Mouse (Mus musculus) erythroblast, adult 5-6 weeks (primary cell): ENCODE data around the gene Elovl6. TPM values are rescaled to one million over a fixed set of nuclear protein-coding genes. Genes with fewer than 3 reads are reported as not detected.

Source experiments
- ATAC-seq: replicated peaks from 2 replicates; pipeline ENCODE4 v1.8.0; 2016; ENCODE audit warnings: moderate number of reproducible peaks, mild to moderate bottlenecking, moderate TSS enrichment, inconsistent platforms; ENCODE audit not compliant: poor library complexity, low FRiP score, severe bottlenecking
- total RNA-seq, 2 experiments: library from RNA; stranded (forward) in 1 of 2; stranded (reverse) in 1 of 2; fragments of 150-400 nt in 1 of 2; fragments of 200-764, 138-1000 nt in 1 of 2; gene quantifications; 2 replicates each; pipeline versions ENCODE4 v1.2.3 to v1.2.4; 2015 to 2017; ENCODE audit warnings: low replicate concordance in 2 of 2

Gene Elovl6
- total RNA-seq, 2 experiments from 2014 or later = 1.6 to 3.7 TPM

DNA sequence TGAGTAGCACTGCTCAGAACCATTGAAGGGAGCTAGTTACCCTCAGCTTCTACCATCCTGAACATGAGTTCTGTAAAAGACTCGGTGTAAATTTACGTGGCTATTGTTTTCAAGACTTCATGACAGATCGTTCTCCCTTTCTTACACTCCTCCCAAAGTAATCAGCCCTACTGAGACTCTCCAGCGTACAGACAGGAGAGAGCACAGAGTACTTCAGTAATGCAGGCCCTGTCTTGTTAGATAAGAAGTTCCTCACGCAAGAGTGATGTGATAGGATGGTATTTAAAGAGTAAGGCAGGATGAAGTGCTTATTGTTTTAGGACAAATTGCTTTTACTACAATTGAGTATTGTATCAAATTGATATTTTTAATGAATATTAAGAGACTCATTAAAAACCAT lies 99.7 kb downstream of the Elovl6 start:
- no peak for ATAC-seq

DNA sequence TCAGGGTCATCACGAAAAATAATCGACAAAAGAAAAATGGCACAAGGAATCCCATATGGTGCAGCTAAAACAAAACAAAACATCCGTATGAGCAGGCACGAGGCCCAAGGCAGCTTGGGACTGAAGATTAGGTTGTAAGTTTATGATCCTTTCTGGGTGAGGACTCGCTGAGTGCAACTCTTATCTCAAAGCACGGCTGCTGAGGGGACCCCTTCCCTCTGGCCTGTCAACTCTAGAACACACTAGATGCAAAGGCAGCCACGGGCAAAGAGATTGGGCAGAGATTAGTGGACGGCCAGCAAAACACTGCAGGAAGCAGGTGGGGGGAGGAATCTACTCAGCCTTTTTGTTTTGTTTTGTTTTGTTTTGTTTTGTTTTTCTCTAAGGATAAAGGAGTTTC lies 101.4 kb downstream of the Elovl6 start:
- ATAC-seq = no peak

DNA sequence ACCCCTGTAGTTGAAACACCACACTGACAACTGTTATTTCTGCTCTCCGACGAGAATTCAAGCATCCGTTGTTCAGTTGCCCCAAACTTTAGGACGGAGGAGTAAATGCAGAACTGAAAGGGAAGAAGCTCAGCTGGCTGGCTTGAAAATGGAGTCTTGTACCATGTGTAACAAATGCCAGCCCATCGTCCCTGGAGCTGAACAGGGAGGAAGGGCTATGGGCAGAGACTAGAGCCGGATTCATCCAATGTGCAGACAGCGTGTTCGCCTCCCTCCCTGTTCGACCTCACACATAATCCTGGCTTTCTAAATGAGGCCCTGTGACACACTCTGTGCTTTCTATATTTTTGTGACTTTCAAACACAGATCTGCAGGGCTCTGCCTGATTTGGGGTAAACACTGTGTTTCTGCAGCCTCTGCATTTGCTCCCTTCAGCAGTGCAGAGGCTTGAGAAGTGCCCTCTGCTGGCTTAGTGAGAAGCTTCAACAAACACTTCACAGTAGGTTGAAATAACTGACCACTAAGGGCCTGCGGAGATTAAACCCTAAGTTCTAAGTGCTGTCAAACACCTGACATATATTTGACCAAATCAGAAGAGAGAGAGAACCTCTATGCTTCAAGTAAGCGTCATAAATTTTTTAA lies 102.2 kb downstream of the Elovl6 start:
- ATAC-seq = no peak

DNA sequence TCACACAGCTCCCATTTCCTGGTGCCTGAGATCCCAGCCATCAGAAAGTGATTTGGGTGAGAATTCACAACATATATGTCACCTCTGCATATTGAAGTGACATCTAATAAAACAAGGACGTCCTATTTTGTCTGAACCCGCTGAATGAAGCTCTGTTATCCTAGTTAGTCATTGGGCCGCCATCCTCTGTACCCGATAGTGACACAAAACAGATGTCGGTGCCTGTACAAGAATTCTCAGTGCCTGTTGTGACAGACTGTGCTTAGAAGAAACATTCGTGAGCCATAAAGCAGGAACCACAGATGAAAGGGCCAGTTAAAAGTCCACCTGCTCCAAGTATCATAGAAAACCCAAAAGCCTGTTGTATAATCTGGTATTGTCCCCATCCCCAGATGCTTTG lies 105.3 kb downstream of the Elovl6 start:
- ATAC-seq = no peak

DNA sequence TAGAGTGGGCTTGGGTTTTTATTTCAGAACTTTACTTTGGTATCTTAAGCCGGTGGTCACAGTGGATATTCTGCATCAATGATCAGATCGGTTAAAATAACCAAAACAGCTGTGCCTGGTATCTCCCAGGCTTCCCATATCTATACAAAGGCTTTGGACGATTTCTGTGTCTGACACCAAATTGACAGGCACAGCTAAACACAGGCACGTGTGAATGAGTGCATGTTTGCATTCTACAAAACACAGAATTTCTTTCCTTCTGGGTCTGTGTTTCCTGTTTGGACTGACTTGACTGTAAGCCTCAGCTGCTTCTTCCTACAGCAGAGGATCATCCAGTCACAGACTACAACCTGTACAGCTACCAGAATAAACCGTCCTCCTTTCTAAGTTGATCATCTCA lies 107.5 kb downstream of the Elovl6 start:
- ATAC-seq = no peak

DNA sequence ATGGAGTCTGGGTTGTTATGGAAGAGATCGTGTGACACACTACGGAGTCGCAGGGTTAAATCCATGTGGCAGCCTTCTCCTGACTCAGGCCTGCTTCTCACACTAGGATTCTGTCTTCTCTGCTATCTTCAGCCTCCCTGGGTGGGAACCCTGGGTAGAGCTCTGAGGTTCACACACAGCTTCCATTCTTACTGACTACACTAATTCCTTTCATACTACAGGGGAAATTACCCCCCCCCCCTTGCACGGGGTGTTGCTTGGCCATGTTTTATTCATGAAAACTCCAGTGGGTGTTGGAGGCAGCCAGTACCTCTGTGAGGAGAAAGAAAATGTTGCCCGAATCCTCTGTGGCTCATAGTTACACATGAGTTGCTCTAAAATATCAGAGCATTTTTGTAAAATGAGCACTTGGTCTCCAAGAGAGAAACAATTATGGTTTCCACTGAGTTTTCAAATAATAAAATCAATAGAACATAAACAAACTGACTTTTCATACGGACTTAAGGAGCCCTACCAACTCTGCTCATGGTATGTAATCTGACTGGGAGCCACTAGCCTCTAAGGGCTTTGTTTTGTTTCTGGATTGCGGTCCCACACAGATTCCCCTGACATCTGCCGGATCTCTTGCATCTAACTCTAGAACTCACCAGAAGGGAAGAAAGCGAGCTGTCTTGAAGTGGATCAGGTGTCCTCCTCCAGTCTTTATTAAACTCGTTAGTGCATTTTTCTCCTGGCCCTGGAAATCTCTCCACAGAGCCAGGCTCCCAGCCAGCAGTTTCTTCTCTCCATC lies 108.3 kb downstream of the Elovl6 start:
- ATAC-seq = no peak

DNA sequence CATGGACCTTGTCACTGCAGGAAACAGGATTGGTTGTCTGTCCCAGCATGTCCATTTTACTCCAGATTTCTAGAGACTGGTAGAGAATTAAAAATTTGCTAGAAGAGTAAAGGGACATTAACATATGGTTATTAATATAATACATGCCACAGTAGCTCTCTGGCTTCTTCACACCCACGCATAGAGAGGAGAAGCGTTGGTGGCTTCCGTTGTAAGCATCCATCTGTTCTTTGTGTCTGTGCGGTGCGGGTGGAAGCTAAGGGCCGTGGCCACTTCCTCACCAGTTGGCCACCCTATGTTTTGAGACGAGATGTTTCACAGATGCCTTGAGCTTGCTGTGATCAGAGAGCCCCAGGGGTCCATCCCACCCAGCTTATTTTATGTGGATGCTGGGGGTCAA lies 109.5 kb downstream of the Elovl6 start:
- ATAC-seq = no peak

DNA sequence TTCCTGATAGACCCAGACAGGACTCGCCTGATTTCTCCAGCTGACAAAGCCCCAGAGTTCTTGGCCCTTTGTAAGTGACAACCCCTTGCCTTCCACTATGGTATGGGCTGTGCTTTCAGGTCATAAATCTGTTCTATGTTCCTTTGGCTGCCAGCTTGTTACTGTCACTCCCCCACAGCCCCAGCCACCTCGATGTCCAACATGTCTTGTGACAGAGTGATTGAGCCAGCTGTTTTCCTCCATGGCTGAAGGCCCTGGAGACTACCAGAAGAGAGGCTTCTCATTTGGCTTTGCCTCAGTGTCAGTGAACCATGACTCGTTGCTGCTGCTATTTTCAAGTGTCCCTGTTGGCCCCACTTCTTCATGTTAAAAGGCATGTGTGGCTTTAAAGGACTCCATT lies 113.3 kb downstream of the Elovl6 start:
- ATAC-seq = no peak

DNA sequence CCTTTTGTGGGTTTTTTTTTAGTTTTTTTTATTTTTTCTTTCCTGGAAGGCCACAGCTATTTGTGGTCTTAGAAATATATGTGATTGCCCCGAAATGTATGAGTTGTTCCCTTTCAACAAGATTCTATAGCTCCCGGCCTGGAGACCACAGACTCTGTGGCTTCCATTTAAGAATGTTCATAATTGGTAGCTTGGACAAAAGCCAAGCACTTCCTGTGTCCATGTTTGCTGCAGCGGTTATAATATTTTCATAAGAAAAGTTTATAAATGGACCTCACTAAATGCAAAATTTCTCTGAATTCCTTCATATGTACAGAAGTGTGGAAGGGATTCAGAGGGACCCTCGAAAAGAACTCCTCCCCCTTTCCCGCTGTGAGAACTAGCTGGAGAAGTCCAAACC lies 114.6 kb downstream of the Elovl6 start:
- no peak for ATAC-seq

DNA sequence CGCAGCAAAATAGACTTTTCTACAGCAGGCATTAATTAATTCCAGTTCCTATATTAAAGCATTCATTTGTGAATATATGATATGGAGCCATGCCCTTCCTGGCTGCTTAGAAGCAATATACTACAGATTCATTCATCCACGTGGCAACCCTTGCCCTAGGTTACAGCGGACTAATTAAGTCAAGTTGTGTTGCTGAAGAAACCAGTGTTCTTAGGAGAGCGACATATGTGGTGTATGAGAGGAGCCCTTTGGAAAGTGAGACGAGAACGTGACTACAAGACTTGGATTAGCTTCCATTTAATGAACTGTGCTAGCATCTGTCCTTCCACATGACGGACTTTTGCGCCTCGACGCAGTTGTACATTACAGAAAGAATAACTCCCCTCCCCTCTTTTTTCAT lies 115.2 kb downstream of the Elovl6 start:
- no peak for ATAC-seq

DNA sequence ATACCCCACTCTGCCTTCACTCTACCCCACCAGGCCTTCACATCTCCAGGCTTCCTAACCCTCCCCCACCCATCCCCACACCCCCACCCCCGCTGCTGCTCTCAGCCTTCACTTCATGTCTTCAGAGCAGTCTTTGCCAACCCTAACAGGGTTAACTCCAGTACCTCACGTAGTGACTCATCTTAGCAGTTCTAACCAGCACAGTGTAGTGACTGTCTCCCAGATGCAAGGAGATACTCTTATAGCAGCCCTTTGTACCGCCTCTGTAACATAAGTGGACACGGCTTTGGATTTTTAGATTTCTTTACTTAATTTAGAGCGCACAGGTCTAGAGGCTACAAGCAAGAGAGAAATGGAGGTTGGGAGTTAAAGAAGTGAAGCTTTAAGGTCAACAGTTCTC lies 116.4 kb downstream of the Elovl6 start:
- ATAC-seq = no peak

DNA sequence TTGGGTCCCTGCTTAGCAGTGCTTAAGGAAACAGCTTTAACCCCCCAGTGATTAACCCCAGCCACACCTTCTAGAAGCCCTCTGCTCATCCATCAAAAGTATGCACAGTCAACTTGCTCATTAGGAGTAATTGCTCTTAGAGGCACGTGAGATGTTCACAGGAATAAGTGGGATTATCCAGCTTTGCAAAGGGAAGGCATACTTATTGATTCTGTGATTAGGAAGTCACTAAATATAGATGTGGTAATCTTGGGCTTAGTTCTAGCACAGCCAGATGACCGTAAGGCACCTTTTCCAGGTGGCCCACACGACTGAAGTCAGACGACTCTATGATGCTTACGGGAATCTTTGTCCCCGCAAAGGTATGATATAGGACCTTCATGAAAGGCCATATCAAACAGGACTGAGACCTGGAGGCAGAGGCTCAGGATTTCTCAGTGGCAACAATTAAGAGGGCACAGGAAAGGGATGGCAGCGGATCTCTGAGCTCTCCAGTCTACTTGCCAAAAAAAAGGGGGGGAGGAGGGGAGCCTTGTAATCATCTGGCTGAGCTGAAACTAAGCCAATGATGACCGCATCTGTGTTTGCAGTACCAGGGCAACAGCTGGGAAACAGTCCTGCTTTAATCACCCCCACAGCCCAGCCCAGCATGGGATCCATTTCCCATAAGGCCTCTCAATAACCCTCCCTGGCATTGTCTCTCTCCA lies 117.6 kb downstream of the Elovl6 start:
- no peak for ATAC-seq

DNA sequence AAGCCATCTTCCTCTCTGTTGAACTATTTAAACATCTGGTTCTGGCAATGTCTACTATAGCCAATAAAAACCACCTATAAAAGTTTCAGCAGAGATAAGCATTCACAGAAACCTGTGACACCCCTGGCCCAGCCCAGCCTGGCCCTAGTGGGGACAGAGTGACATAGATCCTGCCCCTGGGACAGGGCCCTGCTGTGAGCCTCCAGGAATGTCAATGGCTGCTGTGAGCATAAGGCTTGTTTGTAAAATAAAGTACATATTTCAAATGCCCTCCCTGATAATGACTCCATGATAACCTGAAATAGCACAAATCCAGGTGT lies 118.1 kb downstream of the Elovl6 start:
- ATAC-seq = no peak

DNA sequence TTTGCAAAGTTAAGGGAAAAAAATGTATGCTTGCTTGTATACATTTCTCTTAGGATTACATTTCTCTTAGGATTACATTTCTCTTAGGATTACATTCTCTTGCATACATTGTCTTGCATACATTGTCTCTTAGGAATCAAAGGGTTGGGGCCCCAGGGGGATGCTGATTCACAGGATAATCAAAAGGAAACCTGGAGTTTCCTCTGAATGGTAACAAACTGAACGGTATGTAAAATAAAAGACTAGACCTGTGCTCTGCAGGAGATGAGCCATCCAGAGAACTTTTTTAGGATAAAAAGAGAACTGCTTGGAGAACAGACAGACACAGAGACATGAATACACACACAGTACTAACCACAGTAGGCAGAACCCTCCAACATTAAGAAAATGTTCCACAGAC lies 118.8 kb downstream of the Elovl6 start:
- no peak for ATAC-seq

DNA sequence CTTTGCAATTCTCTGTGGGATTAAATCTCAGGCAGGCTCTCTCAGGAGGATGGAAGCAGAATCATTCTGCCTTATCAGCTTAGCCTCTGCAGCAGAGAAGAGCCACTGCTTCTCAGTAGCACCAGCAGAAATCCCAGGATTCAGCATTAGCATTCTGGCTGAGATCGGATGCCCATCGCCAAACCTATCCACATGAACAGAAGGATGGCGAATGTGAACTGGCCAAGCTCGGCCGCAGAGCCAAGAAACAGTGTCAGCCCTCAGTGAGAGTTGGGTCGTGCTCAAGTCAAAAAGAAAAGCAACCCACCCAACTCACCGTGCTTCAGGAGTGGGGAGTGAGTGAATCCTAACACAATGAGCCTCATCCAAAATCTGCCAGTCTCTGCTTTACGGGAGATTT lies 119.6 kb downstream of the Elovl6 start:
- ATAC-seq = no peak

DNA sequence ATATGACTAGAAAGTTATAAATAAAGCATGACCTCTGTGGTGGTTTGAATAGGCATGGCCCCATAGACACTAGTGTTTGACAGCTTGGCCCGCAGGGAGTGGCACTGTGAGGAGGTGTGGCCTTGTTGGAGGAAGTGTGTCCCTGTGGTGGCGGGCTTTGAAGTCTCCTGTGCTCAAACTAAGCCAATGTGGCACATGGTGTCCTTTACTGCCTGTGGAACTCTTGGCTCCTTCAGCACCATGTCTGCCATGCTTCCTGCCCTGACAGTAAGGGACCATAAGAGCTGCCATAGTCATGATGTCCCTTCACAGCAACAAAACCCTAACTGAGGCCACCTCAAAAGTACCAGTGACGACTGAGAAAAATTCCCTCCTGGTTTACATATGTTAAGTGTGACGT lies 120.3 kb downstream of the Elovl6 start:
- ATAC-seq = no peak

DNA sequence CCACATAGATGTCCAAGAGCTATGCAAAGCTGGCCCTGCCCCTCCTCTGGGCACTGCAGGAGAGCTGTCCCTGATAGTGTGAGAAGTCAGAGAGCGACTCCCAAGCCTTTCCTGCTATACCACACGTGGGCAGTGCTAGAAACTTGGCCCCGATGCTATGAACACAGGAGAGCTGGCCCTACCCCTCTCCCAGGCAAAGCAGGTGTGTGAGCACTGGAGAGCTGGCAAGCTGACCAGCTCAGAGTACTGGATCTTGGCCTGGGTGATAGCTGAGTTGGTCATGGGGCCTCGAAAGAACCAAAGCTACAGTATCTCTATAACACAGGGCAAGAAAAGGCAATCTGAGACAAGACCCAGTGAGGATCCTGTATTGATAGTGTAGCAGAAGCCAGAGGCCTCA lies 124.4 kb downstream of the Elovl6 start:
- ATAC-seq = no peak

DNA sequence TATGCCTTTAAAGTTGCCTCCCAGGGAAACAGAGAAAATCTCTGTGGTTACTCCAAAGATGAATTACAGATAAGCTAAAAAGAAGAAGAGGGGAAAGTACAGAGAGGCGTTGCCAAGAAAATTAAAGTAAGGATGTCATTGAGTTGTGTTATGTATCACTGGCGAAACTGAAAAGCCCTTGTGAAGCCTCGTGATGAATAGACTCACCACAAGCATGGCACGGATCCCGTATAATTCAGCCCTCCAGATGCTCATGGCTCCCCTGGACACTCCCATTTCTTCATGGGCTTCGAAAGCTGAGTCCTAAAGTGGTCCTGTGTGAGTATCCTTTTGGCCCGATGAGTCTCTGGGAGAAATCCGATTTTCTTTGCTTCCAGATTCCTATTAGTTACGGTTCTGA lies 125.1 kb downstream of the Elovl6 start:
- ATAC-seq = no peak

DNA sequence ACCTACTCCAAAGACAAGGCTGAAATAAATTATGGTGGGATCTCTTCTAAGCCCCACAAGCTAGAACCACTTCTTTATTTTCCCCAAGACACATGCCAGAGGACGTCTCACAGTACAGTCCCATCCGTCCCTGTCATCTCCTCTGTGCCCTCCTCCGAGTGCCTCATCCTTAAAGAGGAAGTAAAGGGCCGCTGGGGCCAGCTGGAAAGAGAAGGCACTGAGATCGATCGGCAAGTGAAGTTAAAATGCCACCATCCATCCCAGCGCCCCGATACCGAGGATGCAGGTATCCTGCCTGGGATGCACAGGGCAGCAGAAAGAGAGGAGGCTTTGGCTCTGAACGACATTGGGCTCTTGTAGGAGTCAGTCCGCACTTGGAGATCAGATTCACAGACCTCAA lies 125.6 kb downstream of the Elovl6 start:
- ATAC-seq = no peak

DNA sequence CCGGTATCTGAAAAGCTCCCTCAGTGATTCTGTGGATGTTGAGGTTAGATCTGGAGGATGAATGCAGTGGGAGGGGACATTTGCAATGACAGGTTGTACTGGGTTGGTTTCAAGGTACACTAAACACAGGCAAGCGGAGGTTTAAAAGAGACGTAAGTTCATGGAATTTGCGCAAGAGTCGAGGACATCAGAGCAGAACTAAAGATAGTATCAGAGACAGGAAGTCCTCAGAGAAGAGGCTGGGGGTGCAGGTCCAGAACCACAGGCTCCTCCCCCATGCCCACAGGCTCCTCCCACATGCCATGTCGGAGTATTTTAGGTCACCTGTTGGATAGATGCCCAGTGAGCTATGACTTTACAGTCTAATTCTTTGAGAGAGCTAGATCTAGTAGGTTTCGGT lies 126.6 kb downstream of the Elovl6 start:
- ATAC-seq = no peak

DNA sequence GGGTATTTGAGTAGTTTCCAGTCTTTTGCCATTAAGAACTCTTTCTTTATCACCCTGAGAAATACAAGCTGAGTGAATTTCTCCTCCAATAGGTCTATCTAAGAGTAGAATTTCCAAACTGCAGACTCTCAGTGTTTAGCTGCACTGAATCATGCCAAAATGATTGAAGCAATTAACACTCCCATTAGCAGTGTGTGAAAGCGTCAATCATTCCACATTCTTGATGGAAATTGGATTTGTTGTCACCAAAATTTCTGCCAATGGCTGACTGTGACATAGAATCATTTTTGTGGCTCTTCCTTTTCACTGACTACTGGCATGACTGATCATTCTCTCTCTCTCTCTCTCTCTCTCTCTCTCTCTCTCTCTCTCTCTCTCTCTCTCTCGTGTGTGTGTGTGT lies 131.8 kb downstream of the Elovl6 start:
- no peak for ATAC-seq
